Mouse (Mus musculus): ENCODE measurements around the gene Zbtb39.

DNA sequence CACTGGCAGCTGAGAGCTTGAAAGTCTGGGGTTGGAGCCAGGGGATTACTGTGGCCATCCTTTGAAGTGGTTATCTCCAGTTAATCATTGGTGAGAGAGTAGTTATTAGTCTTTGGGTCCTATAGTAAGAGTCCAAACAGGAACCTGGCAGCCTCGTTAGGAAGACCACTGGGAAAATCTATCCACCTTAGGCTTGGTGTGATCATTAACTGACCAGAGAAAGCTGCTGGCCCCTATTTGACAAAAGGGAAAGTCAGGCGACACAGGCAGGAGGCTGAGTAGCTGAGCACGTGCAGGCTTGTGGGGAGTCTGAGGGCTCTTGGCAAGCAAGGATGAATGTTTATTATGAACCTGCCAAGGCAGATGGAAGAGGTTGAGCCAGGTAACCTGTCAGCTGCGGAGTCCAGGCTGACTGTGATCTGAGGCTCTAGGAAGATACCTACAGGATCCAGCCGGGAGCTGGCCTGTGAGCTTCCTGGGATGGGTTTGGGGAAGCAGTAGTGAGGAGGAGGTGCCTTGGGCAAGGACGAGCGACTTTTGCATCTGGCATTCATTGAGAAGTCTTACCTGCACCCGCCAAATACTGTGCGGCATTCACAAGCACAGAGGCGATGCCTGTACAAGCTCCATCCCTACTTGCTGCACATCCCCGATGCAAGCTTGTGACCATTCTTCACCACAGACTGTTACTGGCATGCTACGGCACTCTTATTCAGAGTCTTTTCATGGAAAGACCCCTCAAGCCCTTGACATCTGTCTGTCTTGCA lies 24.8 kb downstream of the Zbtb39 start:
- TF ChIP-seq POLR2A (IDR thresholded peaks at IDR 0.05; ENCODE audit: low read depth, low read length) (no peak), CTCF (conservative IDR thresholded peaks at IDR 0.05; ENCODE audit: insufficient read depth, insufficient read length, low read depth, low read length) (no peak)

Data from kidney, adult 2 months (tissue).